14 mouse cellular contexts compared by ENCODE assay signal in the genomic region with DNA sequence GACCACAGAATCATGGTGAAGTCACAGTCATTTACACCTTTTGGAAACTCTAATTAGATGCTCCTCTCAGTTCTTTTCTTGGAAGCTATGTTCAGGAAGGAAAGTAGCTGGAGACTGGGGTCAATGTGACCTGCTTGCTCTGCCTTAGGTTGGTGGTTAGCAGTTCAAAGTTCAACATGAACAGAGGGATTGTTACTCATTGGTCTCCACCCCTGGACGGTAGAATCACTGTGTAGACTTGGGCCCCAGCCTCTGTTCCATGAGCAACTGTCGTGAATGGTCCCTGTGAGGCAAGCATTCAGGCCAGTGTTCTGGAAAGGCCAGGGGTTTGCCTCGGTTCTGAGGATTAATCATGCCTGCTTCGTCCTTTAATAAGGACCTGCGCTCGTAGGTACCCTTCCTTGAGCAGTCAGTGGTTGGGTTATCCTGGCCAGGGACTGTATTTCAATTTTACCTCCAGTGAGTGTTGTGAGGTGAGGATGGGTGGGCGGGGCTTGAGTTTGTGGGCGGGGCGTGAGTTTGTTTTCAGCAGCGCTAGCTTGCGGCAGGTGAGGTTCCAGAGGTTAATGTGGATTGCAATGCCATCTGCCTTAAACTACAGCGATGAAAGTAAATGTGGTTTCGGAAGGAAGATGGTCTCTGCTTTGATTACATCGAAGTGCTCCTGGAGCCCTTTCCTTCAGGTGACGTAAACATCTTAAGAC.
A peak's percentile ranks its signal among the peaks of the same experiment; 100 is the strongest.
DNase-seq lines count a peak whose midpoint lies in the region; ATAC-seq and TF ChIP-seq lines count a peak whose summit lies in the region.
"Had no signal": no experiment of that assay in that cellular context is flagged by ENCODE, and none has a peak within 500 bp of the region (broad histone marks: within the 10 kb centered on the region; RNA-seq: fewer than 3 reads in every experiment).

No protein-coding gene starts in this region.

- no peaks in the 10 kb centered on the region for H3K79me2 ChIP-seq in liver, adult 2 months (ENCODE audit: control insufficient read depth, insufficient read depth, low read length)

- no peaks in the 10 kb centered on the region for H3K27me3 ChIP-seq in kidney, embryonic 15.5 days
- H3K27me3 ChIP-seq in forebrain, embryonic 16.5 days (replicated peaks; ENCODE audit: control insufficient read depth, insufficient read depth, low read length) = no peaks in the 10 kb centered on the region
- no peaks in the 10 kb centered on the region for H3K27me3 ChIP-seq in liver, adult 2 months (ENCODE audit: control insufficient read depth, insufficient read depth, low read length)
- H3K27me3 ChIP-seq: heart, embryonic 15.5 days had no signal

- 46% methylated on average over 15 of the region's 15 CpGs for WGBS in kidney, embryonic 15.5 days
- whole genome bisulfite sequencing in forebrain, embryonic 16.5 days = 25% methylated on average over 15 of the region's 15 CpGs
- 53% methylated on average over 15 of the region's 15 CpGs for WGBS in liver, adult 2 months

- H3K9me3 ChIP-seq in kidney, embryonic 15.5 days (replicated peaks) = no peaks in the 10 kb centered on the region
- H3K9me3 ChIP-seq in forebrain, embryonic 16.5 days (ENCODE audit: control insufficient read depth, low read length) = no peaks in the 10 kb centered on the region
- H3K9me3 ChIP-seq: heart, embryonic 15.5 days had no signal

- no peak for TF ChIP-seq POLR2A in liver, adult 2 months (IDR thresholded peaks at IDR 0.05; ENCODE audit: extremely low read depth, insufficient read depth, low read length)

- H3K4me3 ChIP-seq in kidney, embryonic 15.5 days (replicated peaks) = no peak overlapping the region
- no peak overlapping the region for H3K4me3 ChIP-seq in forebrain, embryonic 16.5 days (replicated peaks; ENCODE audit: low read length)
- no peak overlapping the region for H3K4me3 ChIP-seq in liver, adult 2 months (ENCODE audit: insufficient read depth, low read depth, low read length)
- H3K4me3 ChIP-seq: heart, embryonic 15.5 days had no signal

- no peak overlapping the region for H3K27ac ChIP-seq in kidney, embryonic 15.5 days
- H3K27ac ChIP-seq in forebrain, embryonic 16.5 days (ENCODE audit: low read length) = no peak overlapping the region
- H3K27ac ChIP-seq in liver, adult 2 months (replicated peaks; ENCODE audit: insufficient read depth, low read depth, low read length) = no peak overlapping the region
- H3K27ac ChIP-seq: heart, embryonic 15.5 days had no signal

- H3K4me1 ChIP-seq in kidney, embryonic 15.5 days = peaks cover 28% of the 10 kb centered on the region
- H3K4me1 ChIP-seq in forebrain, embryonic 16.5 days (replicated peaks; ENCODE audit: control insufficient read depth, insufficient read depth, low read length) = peaks cover 39% of the 10 kb centered on the region
- peaks cover 9% of the 10 kb centered on the region; the same call in 1 of the 2 replicates for H3K4me1 ChIP-seq in liver, adult 2 months (ENCODE audit: control insufficient read depth, insufficient read depth, low read length)
- H3K4me1 ChIP-seq: heart, embryonic 15.5 days had no signal

- H3K4me2 ChIP-seq in kidney, embryonic 15.5 days = no peak overlapping the region
- 0 out of 2 replicates have a peak overlapping the region, but pooled peaks have one; percentile 13 for H3K4me2 ChIP-seq in forebrain, embryonic 16.5 days (ENCODE audit: low read length)
- H3K4me2 ChIP-seq: heart, embryonic 15.5 days; lung, embryonic 14.5 days had no signal

- no peak overlapping the region for H3K9ac ChIP-seq in kidney, embryonic 15.5 days
- no peak overlapping the region for H3K9ac ChIP-seq in forebrain, embryonic 16.5 days (replicated peaks; ENCODE audit: low read depth, low read length)
- H3K9ac ChIP-seq in liver, adult 2 months (ENCODE audit: low read depth, low read length) = no peak overlapping the region
- H3K9ac ChIP-seq: heart, embryonic 15.5 days; lung, embryonic 14.5 days had no signal

- TF ChIP-seq CTCF in liver, adult 2 months (IDR thresholded peaks at IDR 0.05; ENCODE audit: low read depth, low read length) = no peak

- DNase-seq in kidney, adult 18-20 months = no peak
- DNase-seq in ZHBTc4 (ENCODE audit: low read depth, low spot score) = peak; percentile 7
- peak; percentile 60 for DNase-seq in liver, adult 2 months (ENCODE audit: extremely low read depth, low read depth, low spot score)
- DNase-seq in T-cell, adult 2 months (ENCODE audit: low spot score) = no peak
- DNase-seq in layer of hippocampus, adult 11-12 months (ENCODE audit: low spot score) = no peak
- DNase-seq: cerebellum, postnatal 36 days; lung, embryonic 14.5 days; right cerebral cortex, adult 18-20 months; thymus, adult 18-20 months had no signal

- peak; percentile 57 for ATAC-seq in kidney, embryonic 15.5 days (replicated peaks; ENCODE audit: low FRiP score)
- no peak for ATAC-seq in forebrain, embryonic 16.5 days
- ATAC-seq in activated CD4-positive, CD25-positive, alpha-beta regulatory T cell, adult 4 months = no peak

- no peaks in the 10 kb centered on the region for H3K36me3 ChIP-seq in kidney, embryonic 15.5 days
- H3K36me3 ChIP-seq in forebrain, embryonic 16.5 days (ENCODE audit: control insufficient read depth, insufficient read depth) = no peaks in the 10 kb centered on the region
- H3K36me3 ChIP-seq in liver, adult 2 months (ENCODE audit: control insufficient read depth, insufficient read depth, low read length) = no peaks in the 10 kb centered on the region
- H3K36me3 ChIP-seq: G1E; heart, embryonic 15.5 days had no signal

Comparison
In these comparisons a context has a peak if more than half of its experiments do, and no peak if none do; other contexts are left out.
1. DNase-seq: peak in ZHBTc4 (single experiment) and liver, adult 2 months (single experiment); none in kidney, adult 18-20 months (single experiment), T-cell, adult 2 months (single experiment) and layer of hippocampus, adult 11-12 months (single experiment).